Mouse (Mus musculus) myocyte (in vitro differentiated cells): ENCODE data around the gene Rab40b.
"Not testable (repeated sequence)": the region's sequence is repeated elsewhere in the genome, so short reads cannot be mapped to it uniquely, and the experiment has no call there.

ENCODE experiments used
- MAX ChIP-seq: IDR thresholded peaks from one replicate; pipeline ENCODE4 v1.6.1; 2011; ENCODE audit warnings: low read depth, mild to moderate bottlenecking, control low read depth
- MYOD1 ChIP-seq, 3 experiments: IDR thresholded peaks; one replicate each; pipeline ENCODE4 v1.6.1; 2011; ENCODE audit warnings: control low read depth in 2 of 3, low read depth in 2 of 3, mild to moderate bottlenecking in 2 of 3, moderate library complexity in 1 of 3; ENCODE audit not compliant: insufficient read length in 2 of 3, control insufficient read depth in 1 of 3

GRCm38 (mm10) chr11:121307712-121308111 lies 80.3 kb downstream of the Rab40b start:
- not testable (repeated sequence) for TF ChIP-seq MYOD1 (IDR thresholded peaks at IDR 0.05; ENCODE audit: control insufficient read depth in 1 of 3, insufficient read length in 2 of 3, low read depth in 2 of 3); MAX
